Mouse (Mus musculus): Measurements from ENCODE around the gene Vrk1.

DNA sequence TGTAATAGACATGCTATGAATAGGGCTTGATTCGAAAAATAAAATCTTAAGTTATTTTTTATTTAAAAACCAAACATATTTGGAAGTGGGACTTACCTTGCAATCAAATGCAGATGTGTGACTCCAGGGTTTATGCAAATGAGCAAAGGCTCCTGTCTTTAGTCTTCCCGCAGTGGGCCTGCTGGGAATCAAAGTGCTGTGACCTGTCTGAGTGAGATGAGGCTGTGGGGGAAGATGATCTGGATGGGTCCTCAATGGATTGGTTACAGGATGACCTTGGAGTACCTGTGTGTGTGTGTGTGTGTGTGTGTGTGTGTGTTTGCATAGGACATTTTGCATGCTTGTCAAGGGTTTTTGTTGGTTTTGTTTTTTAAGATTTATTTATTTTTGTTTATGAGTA, 2.1 kb downstream of the Vrk1 start:
- TF ChIP-seq GATA1 (IDR thresholded peaks at IDR 0.05; ENCODE audit: borderline replicate concordance, low read length) (no peak), FLI1 (IDR thresholded peaks at IDR 0.05; ENCODE audit: low read length) (no peak)

All from megakaryocyte, embryonic 14.5 days (primary cell).